Mouse (Mus musculus): ENCODE data around the gene Cdkn3.

Cdkn3 gene

DNA sequence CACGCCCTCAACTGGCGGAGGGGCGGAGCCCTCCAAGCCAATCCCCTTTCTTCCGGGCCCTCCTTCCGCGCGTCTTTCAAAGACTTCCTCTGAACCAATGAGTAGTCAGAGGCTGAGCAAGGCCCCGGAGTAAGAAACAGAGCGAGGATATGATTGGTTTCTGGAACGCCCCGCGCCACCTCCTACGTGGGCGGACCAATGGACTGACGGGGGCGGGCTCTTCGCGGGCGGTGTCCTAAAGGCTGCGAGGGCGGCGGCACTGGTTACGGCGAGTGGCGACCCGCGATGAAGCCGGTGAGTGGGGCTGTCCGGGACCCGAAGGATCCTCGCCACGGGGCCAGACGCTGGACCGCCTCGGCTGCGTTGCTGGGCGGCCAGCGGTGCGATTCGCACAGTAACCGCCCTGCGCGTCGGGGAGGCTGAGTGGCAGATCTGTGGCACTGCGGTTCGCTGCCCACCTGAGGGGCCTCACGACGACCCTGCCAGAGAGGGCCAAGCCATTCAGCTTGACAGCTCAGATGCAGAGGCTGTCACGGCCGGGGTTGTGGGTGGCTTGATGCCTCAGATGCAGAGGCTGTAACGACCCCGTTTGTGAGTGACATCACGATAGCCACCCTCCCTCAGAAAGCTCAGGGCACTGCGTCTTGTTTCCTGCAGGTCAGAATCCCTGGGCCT is at the start of gene Cdkn3:
TSS of gene Cdkn3 (plus strand) at position 187 of the 675 bp plus-strand sequence.
- under 1% methylated on average over 54 of the region's 54 CpGs for WGBS

DNA sequence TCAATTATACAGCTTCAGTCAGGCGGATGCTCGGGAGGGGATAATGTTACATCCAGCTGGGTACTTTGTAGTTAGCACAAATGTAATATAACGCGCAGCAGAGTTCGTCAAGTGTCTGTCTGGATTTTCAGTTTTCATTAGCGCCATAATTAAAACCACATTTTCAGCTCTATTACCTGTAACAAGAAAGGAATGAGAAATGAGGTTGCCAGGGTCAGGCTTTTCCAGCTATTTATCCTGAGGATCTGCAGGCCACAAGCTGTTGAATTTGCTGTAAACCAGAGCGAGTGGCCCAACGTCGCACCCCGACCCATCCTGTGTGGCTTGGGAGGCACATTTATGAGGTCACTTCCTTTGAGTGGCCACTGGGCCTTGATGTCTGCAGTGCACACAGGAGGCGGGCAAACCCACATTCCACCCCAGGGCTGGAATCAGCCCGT is 41.8 kb upstream of the Cdkn3 start:
- 73% methylated on average over 12 of the region's 12 CpGs for WGBS

DNA sequence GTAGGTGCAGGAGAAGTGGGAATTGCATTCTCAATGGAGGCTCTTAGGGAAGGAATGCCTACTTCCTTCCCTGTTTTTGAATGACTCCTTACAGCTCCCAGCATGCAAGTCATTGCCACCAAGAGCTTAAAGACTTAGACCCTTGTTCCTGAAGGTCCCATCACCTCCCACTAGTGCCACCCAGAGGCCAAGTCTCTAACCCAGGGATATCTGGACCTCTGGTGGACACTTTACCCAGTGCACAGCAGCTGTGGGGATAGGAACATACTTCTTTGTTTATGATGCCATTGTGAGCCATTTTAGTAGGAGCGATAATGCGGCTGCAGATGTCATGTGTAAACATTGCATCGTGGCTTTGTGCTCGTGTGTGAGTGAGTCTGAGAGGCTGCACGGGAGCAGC is 38.3 kb upstream of the Cdkn3 start:
- 78% methylated on average over 5 of the region's 5 CpGs for WGBS

DNA sequence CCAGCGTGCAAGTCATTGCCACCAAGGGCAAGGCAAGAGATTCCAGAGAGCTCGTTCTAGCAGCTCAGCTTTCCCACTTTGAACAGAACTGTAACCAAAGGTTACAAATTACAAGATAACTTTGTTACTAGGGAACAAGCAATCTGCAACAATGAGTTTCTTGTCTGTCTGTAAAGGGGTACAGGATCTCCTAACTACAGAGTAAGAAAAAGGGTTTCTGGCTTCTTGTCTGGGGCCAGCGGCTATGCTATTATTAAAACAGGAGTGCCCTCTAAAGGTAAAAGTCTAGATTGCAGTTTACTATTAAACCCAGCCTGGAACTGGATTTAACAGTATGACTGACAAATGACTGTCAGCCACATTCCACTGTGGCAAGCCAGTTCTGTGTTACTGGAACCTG is 36.5 kb upstream of the Cdkn3 start:
- 39% methylated on average over 3 of the region's 3 CpGs for WGBS

DNA sequence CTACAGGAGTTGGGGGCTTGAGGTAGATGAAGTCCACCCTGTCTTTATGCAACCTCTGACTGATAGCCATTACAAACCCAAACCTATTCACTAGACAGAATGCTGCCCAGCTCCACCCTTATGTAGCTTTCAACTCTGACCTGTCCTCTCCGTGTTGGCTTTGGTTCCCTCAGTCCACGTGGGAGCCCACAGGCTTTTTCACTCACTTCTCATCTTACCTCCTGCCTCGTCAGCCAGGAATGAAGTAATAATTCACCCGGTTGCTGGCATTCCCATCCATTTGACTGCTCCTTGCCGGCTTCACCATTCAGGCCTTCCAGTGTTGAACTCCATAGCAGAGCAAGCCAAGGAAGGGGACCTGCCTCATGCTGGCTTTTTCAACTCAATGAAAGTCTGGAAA is 35.4 kb upstream of the Cdkn3 start:
- 54% methylated on average over 5 of the region's 5 CpGs for WGBS

DNA sequence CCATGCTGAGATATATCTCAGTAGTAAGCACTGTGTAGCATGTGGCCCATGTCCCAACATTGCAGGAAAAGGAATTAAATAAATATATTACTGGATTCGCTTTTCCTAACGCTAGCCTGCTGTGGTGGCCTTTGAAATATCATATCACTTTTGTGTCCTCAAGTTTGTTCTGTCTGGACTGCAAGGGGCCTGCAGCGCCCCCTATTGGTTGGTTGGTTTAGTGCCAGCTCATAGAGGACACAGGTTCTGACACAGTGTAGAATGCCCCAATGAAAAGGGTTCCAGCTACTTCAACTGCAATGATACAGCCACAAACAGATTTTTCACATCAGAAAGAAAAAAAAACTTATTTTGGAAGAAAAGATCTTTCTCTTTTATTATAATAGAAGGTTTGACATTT is 34.6 kb upstream of the Cdkn3 start:
- 52% methylated on average over 3 of the region's 3 CpGs for WGBS

DNA sequence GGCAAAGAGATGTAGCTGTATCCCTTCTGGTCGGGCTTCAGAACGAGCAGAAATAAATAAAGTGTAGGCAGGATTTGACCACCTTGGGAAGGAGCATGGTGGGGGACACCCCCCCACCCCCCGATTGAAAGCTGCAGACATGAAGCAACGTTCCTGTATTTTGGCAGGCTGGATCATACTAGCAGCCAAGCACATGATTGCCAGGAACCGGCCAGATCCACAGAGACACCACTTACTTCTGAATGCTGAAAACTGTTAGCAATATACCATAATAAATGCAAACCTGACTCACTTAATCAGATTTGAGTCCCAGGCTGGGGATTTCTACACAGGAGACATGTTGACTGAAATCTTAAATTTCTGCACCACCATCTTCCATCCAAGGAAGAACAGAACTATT is 26.1 kb upstream of the Cdkn3 start:
- WGBS: 51% methylated on average over 5 of the region's 5 CpGs

DNA sequence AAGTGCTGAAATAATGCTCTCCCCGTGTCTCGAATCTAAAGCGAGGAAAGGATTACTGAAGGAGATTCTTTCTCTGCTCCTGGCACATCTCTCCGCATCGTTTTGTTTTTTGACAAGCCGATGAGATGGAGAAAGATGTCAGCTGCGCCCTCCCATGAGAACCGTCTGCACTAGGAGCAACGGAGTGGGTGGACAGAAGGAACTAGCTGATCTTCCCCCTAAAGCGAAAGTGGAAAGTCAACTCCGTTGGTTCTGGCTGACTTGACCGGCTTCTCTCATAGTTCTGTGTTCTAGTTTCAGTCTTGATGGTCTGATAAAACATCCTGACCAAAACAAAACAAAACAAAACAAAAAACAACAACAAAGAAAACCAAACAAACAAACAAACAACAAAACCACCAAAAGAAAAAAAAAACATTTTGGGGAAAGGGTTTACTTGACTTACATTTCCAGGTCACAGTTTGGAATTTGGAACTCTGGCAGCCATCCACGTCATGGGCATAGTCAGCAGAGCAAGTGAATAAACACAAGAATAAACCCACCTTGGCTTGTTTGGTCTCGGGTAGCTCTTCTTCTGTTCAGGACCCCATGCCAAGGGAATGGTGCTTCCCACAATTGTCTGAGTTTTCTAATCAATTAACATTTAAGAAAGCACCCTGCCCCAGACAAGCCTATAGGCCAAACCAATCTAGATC is 25.4 kb upstream of the Cdkn3 start:
- WGBS: 69% methylated on average over 14 of the region's 14 CpGs

DNA sequence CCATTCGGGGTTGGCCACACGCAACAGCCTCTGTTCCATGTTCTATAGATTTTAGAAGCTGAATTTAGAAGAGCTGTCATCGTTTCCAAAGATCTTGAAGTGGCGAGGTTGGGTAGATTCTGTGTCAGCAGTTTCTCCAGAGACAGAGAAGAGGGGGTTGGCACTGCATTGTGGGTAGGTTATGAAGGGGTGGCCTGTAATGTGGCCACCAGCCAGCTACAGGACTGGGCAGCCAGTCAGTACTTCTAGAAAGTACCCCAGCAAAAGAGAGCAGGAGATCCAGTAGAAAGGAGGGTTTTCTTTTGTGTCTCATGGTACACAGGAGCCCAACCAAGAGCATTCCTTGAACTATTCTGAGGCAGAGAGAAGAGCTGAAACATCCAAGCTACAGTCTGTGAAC is 24.0 kb upstream of the Cdkn3 start:
- 93% methylated on average over 4 of the region's 4 CpGs for WGBS

DNA sequence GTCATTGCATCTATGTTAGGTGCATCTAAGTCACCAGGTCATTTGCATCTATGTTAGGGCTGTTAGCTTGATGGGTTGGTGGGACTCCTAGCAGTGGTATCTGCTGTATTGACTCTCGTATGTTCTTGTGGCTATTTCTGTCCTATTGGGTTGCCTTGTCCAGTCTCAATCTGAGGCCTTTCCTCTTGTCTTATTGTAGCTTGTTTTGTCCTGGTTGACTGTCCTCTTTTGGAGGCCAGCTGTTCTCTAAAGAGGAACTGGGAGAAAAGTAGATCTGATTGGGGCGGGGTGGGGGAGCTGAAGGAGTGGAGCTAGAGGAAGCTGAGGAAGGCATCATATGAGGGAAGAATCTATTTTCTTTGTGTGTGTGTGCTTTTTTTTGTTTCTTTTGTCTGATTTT is 17.7 kb upstream of the Cdkn3 start:
- 93% methylated on average over 2 of the region's 2 CpGs for WGBS

DNA sequence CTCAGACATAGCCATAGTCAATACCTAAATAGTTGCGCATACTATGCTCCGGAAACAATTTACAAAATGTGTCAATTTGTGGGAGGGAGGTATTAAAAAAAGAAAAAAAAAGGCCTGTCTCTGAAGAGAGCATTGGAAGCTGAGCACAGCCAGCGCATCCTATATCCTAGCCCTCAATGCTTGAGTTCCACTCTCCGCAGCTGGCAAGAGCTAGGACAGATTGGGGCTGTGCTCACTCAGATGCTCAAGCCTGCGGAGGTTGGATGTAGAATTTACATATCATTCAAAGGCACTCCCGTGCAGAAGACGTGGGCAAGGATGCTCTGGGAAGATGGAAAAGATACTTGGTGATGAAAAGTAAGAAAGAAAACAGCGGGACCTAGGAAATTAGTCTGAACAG is 14.9 kb upstream of the Cdkn3 start:
- WGBS: 67% methylated on average over 8 of the region's 8 CpGs

DNA sequence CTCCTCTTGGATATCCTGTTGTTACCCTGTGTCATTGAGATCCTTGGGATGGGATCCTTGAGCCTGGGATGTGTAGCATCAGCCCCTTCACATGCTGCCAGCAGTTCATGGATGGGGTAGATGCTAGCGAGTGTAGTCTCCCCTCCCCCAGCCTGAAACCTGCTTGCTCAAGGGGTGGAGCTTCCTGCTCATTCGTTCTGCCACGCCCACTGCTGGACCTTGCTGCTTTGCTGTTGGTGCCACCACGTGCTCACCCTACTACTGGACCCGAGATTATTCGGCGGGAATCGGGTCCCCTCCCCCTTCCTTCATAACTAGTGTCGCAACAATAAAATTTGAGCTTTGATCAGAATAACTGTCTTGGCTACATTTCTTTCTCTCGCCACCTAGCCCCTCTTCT is 6.0 kb upstream of the Cdkn3 start:
- WGBS: 76% methylated on average over 10 of the region's 10 CpGs

DNA sequence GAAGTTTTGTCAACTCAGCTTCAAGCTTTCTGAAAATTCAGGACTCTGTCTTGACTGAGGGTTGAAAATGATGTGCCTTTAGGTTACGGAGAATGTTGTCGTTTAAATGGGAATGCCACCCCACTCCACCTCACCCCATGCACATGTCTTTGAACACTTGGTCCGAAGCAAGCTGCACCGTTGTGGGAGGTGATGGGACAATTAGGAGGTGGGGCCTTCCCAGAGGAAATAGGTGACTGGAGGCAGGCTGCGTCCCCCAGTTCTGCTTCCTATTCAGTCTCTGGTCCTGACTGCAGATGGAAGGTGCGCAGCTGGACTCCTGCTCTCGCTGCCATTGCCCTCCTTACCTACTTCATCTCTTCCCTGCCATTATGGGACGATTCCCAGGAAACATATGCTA is 4.5 kb upstream of the Cdkn3 start:
- 95% methylated on average over 8 of the region's 8 CpGs for WGBS

DNA sequence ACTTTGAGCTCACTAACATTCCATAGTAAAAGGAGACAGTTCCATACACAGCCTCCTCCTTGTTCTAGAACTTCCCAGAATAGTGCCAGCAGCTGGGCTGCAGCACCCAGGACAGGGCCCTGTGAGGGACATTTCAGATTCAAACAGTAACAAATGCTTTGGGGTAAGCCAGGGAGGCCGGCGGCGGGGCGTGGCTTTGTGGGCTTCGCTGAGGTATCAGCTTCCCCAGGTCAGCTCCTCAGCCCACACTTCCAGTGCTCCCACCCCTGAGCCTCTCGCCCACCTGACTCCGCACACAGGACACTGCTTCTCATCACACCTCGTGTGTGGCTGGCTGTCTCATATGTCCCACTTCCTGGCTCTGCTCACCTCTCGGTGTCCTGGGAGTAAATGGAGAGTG is 2.6 kb upstream of the Cdkn3 start:
- 73% methylated on average over 9 of the region's 9 CpGs for WGBS

DNA sequence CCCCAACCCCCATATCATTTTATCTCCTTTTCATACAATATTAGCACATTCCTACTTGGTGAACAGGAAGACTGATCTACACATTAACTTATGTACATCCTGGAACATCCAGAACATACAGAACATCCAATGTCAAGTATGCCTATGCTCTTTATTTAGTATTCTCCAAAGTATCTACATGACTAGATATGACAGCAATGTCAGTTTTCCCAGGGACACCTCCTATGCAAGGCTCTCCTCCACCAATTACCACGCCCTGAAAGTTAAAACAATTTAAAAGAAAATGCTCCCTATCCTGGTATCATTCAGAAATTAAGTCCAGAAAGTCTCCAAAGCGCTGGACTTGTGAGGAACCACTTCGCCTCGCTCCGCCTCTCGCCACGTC is 379 bp upstream of the Cdkn3 start:
- 1% methylated on average over 7 of the region's 7 CpGs for WGBS

DNA sequence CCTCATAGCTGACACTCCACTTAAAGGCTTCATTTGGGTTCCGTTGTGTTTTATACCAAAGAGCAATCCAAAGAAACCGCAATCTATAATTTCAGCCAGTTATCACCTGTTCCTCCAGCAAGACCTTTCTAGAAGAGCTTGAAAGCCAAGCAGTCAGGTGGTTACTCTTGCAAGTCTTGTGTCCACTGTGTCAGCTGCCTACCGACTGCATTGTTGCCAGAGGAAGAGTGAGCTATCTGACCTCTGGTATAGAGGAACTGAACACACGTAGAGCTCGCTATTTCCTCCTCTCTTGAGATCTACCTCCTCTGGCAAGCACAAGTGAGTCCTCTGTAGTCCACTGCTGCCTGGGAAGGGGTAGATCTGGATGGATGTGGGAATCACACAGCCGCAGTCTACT is 845 bp downstream of the Cdkn3 start:
- WGBS: 59% methylated on average over 6 of the region's 6 CpGs

DNA sequence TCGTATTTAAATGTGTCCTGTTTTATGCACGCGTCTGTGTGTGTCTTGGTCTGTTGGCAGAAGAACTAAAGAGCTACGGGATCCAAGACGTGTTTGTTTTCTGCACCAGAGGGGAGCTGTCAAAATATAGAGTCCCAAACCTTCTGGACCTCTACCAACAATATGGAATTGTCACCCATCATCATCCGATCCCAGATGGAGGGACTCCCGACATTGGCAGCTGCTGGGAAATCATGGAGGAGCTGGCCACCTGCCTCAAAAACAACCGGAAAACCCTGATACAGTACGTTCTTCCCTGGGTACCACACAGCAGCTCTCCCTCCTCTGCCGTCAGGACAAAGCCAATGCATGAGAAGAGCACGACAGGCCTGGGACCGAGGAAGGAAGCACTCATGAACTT is 6.8 kb downstream of the Cdkn3 start:
- WGBS: 42% methylated on average over 12 of the region's 12 CpGs

DNA sequence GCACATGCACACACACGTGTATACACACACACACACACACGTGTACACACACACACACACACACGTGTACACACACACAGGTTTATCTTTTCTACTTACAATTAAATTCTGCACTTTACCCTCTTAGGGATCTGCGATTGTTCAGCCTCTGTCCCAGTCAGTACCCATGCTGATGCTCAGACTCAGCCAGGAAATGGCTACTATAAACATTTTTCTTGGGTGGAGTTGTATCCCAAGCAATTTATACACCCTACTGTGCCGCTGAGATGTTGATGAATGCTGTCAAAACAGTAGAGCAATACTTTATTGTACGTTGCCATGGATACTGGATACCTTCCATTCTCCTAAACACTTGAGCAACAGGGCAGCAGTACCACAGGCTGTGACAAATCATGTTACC is 9.7 kb downstream of the Cdkn3 start:
- 69% methylated on average over 6 of the region's 6 CpGs for WGBS

DNA sequence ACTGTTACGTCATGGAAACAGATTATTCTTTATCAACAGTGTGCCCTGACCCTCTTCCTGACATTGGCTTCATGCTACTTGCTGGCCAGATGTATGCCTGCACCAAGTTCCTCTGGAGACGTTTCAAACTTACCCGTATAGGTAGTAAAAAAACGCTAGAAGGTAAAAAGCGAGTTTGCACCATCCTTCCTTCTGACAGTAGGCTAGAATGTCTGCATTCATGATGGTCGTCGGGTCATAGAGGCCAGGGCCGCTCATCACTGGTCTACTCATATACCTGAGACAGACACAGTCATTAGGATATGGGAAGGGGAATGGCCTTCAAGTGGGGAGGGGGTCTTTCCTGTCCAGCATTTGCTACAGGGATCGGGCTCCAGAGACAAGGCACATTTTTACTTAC is 18.4 kb downstream of the Cdkn3 start:
- WGBS: 97% methylated on average over 9 of the region's 9 CpGs

DNA sequence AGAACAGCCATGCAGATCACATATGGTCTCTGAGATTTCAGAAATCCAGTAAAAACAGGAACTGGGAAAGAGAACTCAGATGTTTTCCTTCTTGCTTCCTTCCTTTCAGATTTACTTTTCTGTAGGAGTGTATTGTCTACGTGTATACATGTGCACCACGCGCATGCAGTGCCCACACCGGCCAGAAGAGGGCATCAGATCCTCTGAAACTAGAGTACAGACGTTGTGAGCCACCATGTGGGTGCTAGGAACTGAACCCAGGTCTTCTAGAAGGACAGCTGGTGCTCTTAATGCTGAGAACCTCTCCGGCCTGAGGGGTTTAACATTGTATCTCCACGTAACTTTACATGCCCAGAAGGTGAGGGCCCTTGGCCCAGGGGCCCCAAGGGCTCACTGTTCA is 18.9 kb downstream of the Cdkn3 start:
- WGBS: 92% methylated on average over 7 of the region's 7 CpGs

DNA sequence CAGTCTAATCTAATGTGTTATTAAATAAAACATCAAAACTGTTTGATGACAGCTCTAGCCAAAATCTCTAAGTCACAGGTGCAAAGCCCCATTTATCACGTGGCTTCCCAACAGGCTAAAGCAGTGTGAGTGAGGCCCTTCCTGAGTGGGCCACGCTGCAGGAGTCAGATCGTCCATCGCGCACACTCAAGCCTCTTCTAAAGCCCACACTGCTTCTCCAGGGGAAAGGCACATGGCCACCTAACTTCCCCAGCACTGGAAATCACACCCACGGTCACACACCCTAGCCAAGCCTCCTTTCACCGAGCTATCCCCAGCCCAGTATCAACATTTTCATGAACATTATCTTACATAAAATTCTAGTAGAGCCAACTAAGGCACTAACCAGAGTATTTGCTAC is 20.7 kb downstream of the Cdkn3 start:
- 88% methylated on average over 7 of the region's 7 CpGs for WGBS

DNA sequence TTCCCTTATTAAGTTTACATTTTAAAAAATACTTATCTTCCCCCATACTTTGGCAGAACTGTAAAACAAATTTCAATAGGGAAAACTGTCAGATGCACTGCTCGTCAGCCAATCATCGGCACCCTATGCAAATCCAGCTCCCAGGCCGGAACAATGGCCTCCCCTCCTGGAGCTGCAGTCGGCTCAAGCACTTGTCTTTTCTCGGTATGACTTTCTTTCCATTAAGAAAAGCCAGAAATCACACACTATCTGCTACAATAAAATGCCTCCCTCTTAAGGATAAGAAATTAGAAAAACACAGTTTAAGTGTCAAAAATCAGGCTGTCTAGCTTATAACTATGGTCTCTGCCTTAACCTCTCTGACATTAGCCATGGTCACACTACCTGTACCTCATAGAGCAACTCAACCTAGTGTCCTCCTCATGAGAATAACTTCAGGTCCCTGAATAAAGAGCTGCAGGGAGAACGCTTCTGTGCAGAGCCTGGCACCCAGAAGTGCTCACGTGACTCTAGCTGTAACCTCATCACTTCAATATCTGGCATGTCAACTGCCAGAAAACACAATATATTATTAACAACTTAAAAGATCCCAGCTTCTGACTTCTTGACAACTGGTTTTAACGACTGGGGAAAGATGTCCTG is 22.0 kb downstream of the Cdkn3 start:
- WGBS: 84% methylated on average over 8 of the region's 8 CpGs

DNA sequence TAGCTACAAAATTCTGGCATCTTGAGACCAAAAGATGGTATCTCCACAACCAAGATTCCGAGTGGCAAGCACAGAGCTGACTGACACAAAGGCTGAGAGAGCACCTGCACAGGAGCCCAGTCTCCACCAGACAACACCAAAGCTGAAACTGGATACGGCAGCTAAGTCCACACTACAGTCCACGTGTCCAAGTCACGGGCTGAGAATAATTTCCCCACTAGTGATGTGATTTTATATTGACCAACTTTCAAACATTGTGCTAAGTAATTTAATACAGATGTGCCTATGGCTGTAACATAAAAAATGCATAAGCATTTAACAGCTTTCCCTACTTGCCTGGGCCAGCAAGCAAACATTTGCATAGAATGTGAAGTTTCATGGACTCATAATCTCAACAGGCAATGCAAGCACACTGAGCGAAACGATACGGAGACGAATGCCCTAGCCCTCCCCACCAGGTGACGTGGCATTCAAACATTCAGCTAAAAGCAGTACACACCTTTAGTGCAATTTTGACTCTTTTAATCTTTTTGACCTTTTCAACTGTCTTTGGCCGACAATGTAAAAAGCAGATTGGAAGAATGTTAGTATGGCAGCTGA is 23.1 kb downstream of the Cdkn3 start:
- 95% methylated on average over 10 of the region's 10 CpGs for WGBS
